ENCODE assay signal across 21 mouse cellular contexts in the genomic region with DNA sequence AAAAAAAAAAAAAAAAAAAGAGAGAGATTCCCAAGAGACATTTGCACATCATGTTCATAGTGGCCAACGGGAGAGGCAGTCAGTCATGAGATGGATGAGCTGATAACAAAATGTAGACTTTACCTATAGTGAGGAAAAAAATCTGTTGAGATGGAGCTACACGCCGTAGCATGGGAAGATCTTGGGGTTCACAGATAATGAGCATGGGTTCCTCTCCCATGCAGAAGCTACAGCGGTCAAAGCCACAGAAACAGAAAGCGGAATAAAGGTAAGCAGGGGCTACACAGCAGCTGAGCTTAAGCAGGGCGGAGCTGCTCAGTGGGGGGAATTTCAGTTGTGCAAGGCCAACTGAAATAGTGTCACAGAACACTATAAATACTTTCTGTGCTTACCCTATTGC. TPM values are rescaled to one million over a fixed set of nuclear protein-coding genes. Genes with fewer than 3 reads are reported as not detected.
A peak's percentile ranks its signal among the peaks of the same experiment; 100 is the strongest.
DNase-seq lines count a peak whose midpoint lies in the region; ATAC-seq and TF ChIP-seq lines count a peak whose summit lies in the region.
"Had no signal": no experiment of that assay in that cellular context is flagged by ENCODE, and none has a peak within 500 bp of the region (broad histone marks: within the 10 kb centered on the region; RNA-seq: fewer than 3 reads in every experiment).

No protein-coding gene starts in this region.

- no peak overlapping the region for H3K27ac ChIP-seq in ES-E14 (ENCODE audit: insufficient read depth, low read depth, low read length, poor library complexity, severe bottlenecking)
- H3K27ac ChIP-seq in liver, embryonic 15.5 days (replicated peaks) = 0 out of 2 replicates have a peak overlapping the region, but pooled peaks have one; percentile 16
- no peak overlapping the region for H3K27ac ChIP-seq in hindbrain, embryonic 10.5 days
- H3K27ac ChIP-seq in neural tube, embryonic 15.5 days (replicated peaks) = no peak overlapping the region
- H3K27ac ChIP-seq: embryonic facial prominence, embryonic 15.5 days; forebrain, embryonic 13.5 days; heart, embryonic 13.5 days; hindbrain, embryonic 12.5 days; limb, embryonic 12.5 days had no signal

- no peaks in the 10 kb centered on the region for H3K4me1 ChIP-seq in lung, adult 2 months (ENCODE audit: control insufficient read depth, insufficient read depth, low read length)
- peaks cover 4 to 9% of the 10 kb centered on the region in 2 experiments; a peak in 2 of 4 replicates for H3K4me1 ChIP-seq in ES-E14 (ENCODE audit: control insufficient read depth in 2 of 2, insufficient read depth in 2 of 2, low read length in 2 of 2, poor library complexity in 1 of 2)
- H3K4me1 ChIP-seq in liver, embryonic 15.5 days (replicated peaks) = peaks cover 33% of the 10 kb centered on the region
- H3K4me1 ChIP-seq in hindbrain, embryonic 10.5 days (replicated peaks) = 0 out of 2 replicates have a peak, but pooled peaks cover 2% of the 10 kb centered on the region
- no peaks in the 10 kb centered on the region for H3K4me1 ChIP-seq in neural tube, embryonic 15.5 days
- H3K4me1 ChIP-seq: embryonic facial prominence, embryonic 15.5 days; forebrain, embryonic 13.5 days; hindbrain, embryonic 12.5 days; limb, embryonic 12.5 days had no signal

- intact Hi-C loops in gastrocnemius, postnatal 14 days (cut with DNase I; ENCODE audit: low total_unique reads) = no loop called here

- H3K4me3 ChIP-seq in lung, adult 2 months (replicated peaks; ENCODE audit: extremely low read depth, low read depth, low read length) = no peak overlapping the region
- H3K4me3 ChIP-seq in ES-E14 (ENCODE audit: insufficient read depth in 1 of 2, low read depth in 1 of 2, low read length in 2 of 2, poor library complexity in 1 of 2, severe bottlenecking in 1 of 2) = no peak overlapping the region
- no peak overlapping the region for H3K4me3 ChIP-seq in liver, embryonic 15.5 days (replicated peaks)
- no peak overlapping the region for H3K4me3 ChIP-seq in hindbrain, embryonic 10.5 days
- no peak overlapping the region for H3K4me3 ChIP-seq in neural tube, embryonic 15.5 days (replicated peaks)
- H3K4me3 ChIP-seq: embryonic facial prominence, embryonic 15.5 days; forebrain, embryonic 13.5 days; heart, embryonic 13.5 days; hindbrain, embryonic 12.5 days; limb, embryonic 12.5 days; megakaryocyte, embryonic 14.5 days; myocyte had no signal

- DNase-seq in lung, adult 18-20 months = peak; percentile 30 to 44
- no peak for DNase-seq in lung, adult 2 months
- DNase-seq in ES-E14 (ENCODE audit: low read depth, low spot score) = no peak
- peak; percentile 29 to 53 for DNase-seq in natural killer cell, adult 2 months (ENCODE audit: low spot score in 2 of 2)
- DNase-seq in gastrocnemius, postnatal 14 days = no peak
- no peak for DNase-seq in hindbrain, embryonic 10.5 days (ENCODE audit: low spot score)
- DNase-seq: adrenal gland, adult 8-10 months; cerebellum, postnatal 36 days; gastrocnemius, postnatal 10 days; kidney, adult 18-20 months; layer of hippocampus, postnatal 36 days had no signal

- TF ChIP-seq CTCF in lung, adult 2 months (IDR thresholded peaks at IDR 0.05; ENCODE audit: insufficient read depth, low read length) = no peak

- 83% methylated on average over 6 of the region's 6 CpGs for WGBS in lung, adult 2 months
- WGBS in liver, embryonic 15.5 days (ENCODE audit: insufficient replicate concordance) = 36% methylated on average over 6 of the region's 6 CpGs
- 93% methylated on average over 6 of the region's 6 CpGs for WGBS in hindbrain, embryonic 10.5 days
- WGBS in neural tube, embryonic 15.5 days = 92% methylated on average over 6 of the region's 6 CpGs

- H3K4me2 ChIP-seq in liver, embryonic 15.5 days = no peak overlapping the region
- H3K4me2 ChIP-seq in neural tube, embryonic 15.5 days = no peak overlapping the region
- H3K4me2 ChIP-seq: embryonic facial prominence, embryonic 15.5 days; forebrain, embryonic 13.5 days; heart, embryonic 13.5 days; hindbrain, embryonic 12.5 days; limb, embryonic 12.5 days had no signal

- H3K27me3 ChIP-seq in liver, embryonic 15.5 days = no peaks in the 10 kb centered on the region
- no peaks in the 10 kb centered on the region for H3K27me3 ChIP-seq in hindbrain, embryonic 10.5 days (ENCODE audit: insufficient read depth, poor library complexity, severe bottlenecking)
- H3K27me3 ChIP-seq in neural tube, embryonic 15.5 days (replicated peaks) = no peaks in the 10 kb centered on the region
- H3K27me3 ChIP-seq: embryonic facial prominence, embryonic 15.5 days; forebrain, embryonic 13.5 days; heart, embryonic 13.5 days; hindbrain, embryonic 12.5 days; limb, embryonic 12.5 days had no signal

- ATAC-seq in liver, embryonic 15.5 days (ENCODE audit: insufficient read depth) = no peak
- no peak for ATAC-seq in neural tube, embryonic 15.5 days (ENCODE audit: low FRiP score)
- ATAC-seq: CD4-positive, CD25-positive, alpha-beta regulatory T cell, adult 4 months; forebrain, embryonic 13.5 days had no signal

- H3K36me3 ChIP-seq in ES-E14 (ENCODE audit: control insufficient read depth, insufficient read depth, low read length, poor library complexity, severe bottlenecking) = no peaks in the 10 kb centered on the region
- no peaks in the 10 kb centered on the region for H3K36me3 ChIP-seq in liver, embryonic 15.5 days (replicated peaks)
- no peaks in the 10 kb centered on the region for H3K36me3 ChIP-seq in hindbrain, embryonic 10.5 days
- H3K36me3 ChIP-seq in neural tube, embryonic 15.5 days = no peaks in the 10 kb centered on the region
- H3K36me3 ChIP-seq: embryonic facial prominence, embryonic 15.5 days; heart, embryonic 13.5 days; hindbrain, embryonic 12.5 days; limb, embryonic 12.5 days had no signal

- no peaks in the 10 kb centered on the region for H3K9me3 ChIP-seq in ES-E14 (ENCODE audit: control insufficient read depth, insufficient read depth, low read depth, low read length)
- no peaks in the 10 kb centered on the region for H3K9me3 ChIP-seq in liver, embryonic 15.5 days (replicated peaks)
- H3K9me3 ChIP-seq in hindbrain, embryonic 10.5 days = no peaks in the 10 kb centered on the region
- H3K9me3 ChIP-seq in neural tube, embryonic 15.5 days (replicated peaks) = no peaks in the 10 kb centered on the region
- H3K9me3 ChIP-seq: embryonic facial prominence, embryonic 15.5 days; forebrain, embryonic 13.5 days; heart, embryonic 13.5 days; hindbrain, embryonic 12.5 days; limb, embryonic 12.5 days; megakaryocyte, embryonic 14.5 days had no signal

- in situ Hi-C loops in ES-E14 (cut with MboI; ENCODE audit: low sequenced_read_pairs in 2 of 2, unreplicated experiment in 2 of 2) = no loop called here

- no peak overlapping the region for H3K9ac ChIP-seq in ES-E14 (ENCODE audit: insufficient read depth, low read depth, low read length, poor library complexity, severe bottlenecking)
- H3K9ac ChIP-seq in liver, embryonic 15.5 days = no peak overlapping the region
- H3K9ac ChIP-seq in neural tube, embryonic 15.5 days (replicated peaks) = no peak overlapping the region
- H3K9ac ChIP-seq: embryonic facial prominence, embryonic 15.5 days; forebrain, embryonic 13.5 days; heart, embryonic 13.5 days; hindbrain, embryonic 12.5 days; limb, embryonic 12.5 days had no signal

- TF ChIP-seq POLR2A in lung, adult 2 months (IDR thresholded peaks at IDR 0.05; ENCODE audit: borderline replicate concordance, extremely low read depth, low read depth, low read length) = no peak

TF ChIP-seq in ES-E14, 5 proteins besides CTCF, POLR2A, EP300 and RAD21:
- TF ChIP-seq CHD2 (IDR thresholded peaks at IDR 0.05; ENCODE audit: low read depth, low read length) (no peak), ZC3H11A (IDR thresholded peaks at IDR 0.05; ENCODE audit: borderline replicate concordance, low read depth, low read length) (no peak), HCFC1 (IDR thresholded peaks at IDR 0.05; ENCODE audit: borderline replicate concordance, insufficient read depth, low read length) (no peak), ZNF384 (IDR thresholded peaks at IDR 0.05; ENCODE audit: low read depth, low read length) (peak; percentile 79; the same call in 1 of the 2 replicates), MAFK (IDR thresholded peaks at IDR 0.05; ENCODE audit: insufficient read depth, low read depth, low read length) (no peak)

RNA-seq across cellular contexts. Expression of gene Themis2, which starts 8.1 kb away (rescaled TPM):
- polyA plus RNA-seq in lung, adult 2 months (2012; rRNA removed) = 13.6 and 16.5 TPM in 2 replicates
- total RNA-seq in ES-E14 (2012; rRNA removed) = 1.1 and 1.3 TPM in 2 replicates
- polyA plus RNA-seq in liver, embryonic 15.5 days (2015; fragmentation: Nextera tagmentation; extraction: Ambion mirVana) = 2.8 and 3.4 TPM in 2 replicates
- total RNA-seq in gastrocnemius, postnatal 14 days (2021) = 1 to 10 TPM; 1.5 to 1.7 TPM
- polyA plus RNA-seq in hindbrain, embryonic 10.5 days (2016; fragmentation: Nextera tagmentation; extraction: Ambion mirVana) = 1.00 and 1.2 TPM in 2 replicates
- 0.50 and 1.5 TPM in 2 replicates for polyA plus RNA-seq in neural tube, embryonic 15.5 days (2015; fragmentation: Nextera tagmentation; extraction: Ambion mirVana)
- polyA plus RNA-seq: myocyte had no signal

RNA-seq across cellular contexts. Expression of gene Rpa2, which starts 36.2 kb away (rescaled TPM):
- 9.7 and 9.9 TPM in 2 replicates for polyA plus RNA-seq in lung, adult 2 months (2012; rRNA removed)
- total RNA-seq in ES-E14 (2012; rRNA removed) = 105 and 112 TPM in 2 replicates
- polyA plus RNA-seq in liver, embryonic 15.5 days (2015; fragmentation: Nextera tagmentation; extraction: Ambion mirVana) = 78.2 and 81.3 TPM in 2 replicates
- total RNA-seq in gastrocnemius, postnatal 14 days (2021) = 10 to 100 TPM; 14.1 to 14.9 TPM
- polyA plus RNA-seq in hindbrain, embryonic 10.5 days (2016; fragmentation: Nextera tagmentation; extraction: Ambion mirVana) = 147 and 177 TPM in 2 replicates
- 35.8 and 58.8 TPM in 2 replicates for polyA plus RNA-seq in neural tube, embryonic 15.5 days (2015; fragmentation: Nextera tagmentation; extraction: Ambion mirVana)

RNA-seq across cellular contexts. Expression of gene Ppp1r8, which starts 38.6 kb away (rescaled TPM):
- 20.9 and 29.9 TPM in 2 replicates for polyA plus RNA-seq in lung, adult 2 months (2012; rRNA removed)
- 90.8 and 105 TPM in 2 replicates for total RNA-seq in ES-E14 (2012; rRNA removed)
- 22.3 and 22.5 TPM in 2 replicates for polyA plus RNA-seq in liver, embryonic 15.5 days (2015; fragmentation: Nextera tagmentation; extraction: Ambion mirVana)
- 10 to 100 TPM; 16.3 to 17.5 TPM for total RNA-seq in gastrocnemius, postnatal 14 days (2021)
- polyA plus RNA-seq in hindbrain, embryonic 10.5 days (2016; fragmentation: Nextera tagmentation; extraction: Ambion mirVana) = 81.4 and 84.3 TPM in 2 replicates
- polyA plus RNA-seq in neural tube, embryonic 15.5 days (2015; fragmentation: Nextera tagmentation; extraction: Ambion mirVana) = 56.0 and 58.7 TPM in 2 replicates

RNA-seq across cellular contexts. Expression of gene Smpdl3b, which starts 47.3 kb away (rescaled TPM):
- polyA plus RNA-seq in lung, adult 2 months (2012; rRNA removed) = 4.7 and 6.6 TPM in 2 replicates
- total RNA-seq in ES-E14 (2012; rRNA removed) = 28.9 and 40.2 TPM in 2 replicates
- polyA plus RNA-seq in liver, embryonic 15.5 days (2015; fragmentation: Nextera tagmentation; extraction: Ambion mirVana) = 1.0 and 1.1 TPM in 2 replicates
- 1 to 10 TPM; 1.9 to 3.0 TPM for total RNA-seq in gastrocnemius, postnatal 14 days (2021)
- 1.9 and 3.0 TPM in 2 replicates for polyA plus RNA-seq in hindbrain, embryonic 10.5 days (2016; fragmentation: Nextera tagmentation; extraction: Ambion mirVana)
- 0.54 and 0.64 TPM in 2 replicates for polyA plus RNA-seq in neural tube, embryonic 15.5 days (2015; fragmentation: Nextera tagmentation; extraction: Ambion mirVana)

Comparison
In these comparisons a context has a peak if more than half of its experiments do, and no peak if none do; other contexts are left out.
1. DNase-seq: peak in lung, adult 18-20 months (2 of 2) and natural killer cell, adult 2 months (2 of 2); none in lung, adult 2 months (single experiment), ES-E14 (single experiment), gastrocnemius, postnatal 14 days (single experiment) and hindbrain, embryonic 10.5 days (single experiment).